Mouse (Mus musculus) brain, embryonic 14.5 days (tissue): Measurements from ENCODE around the gene Tk1. TPM values are rescaled to one million over a fixed set of nuclear protein-coding genes. Genes with fewer than 3 reads are reported as not detected.
"Not testable (repeated sequence)": the region's sequence is repeated elsewhere in the genome, so short reads cannot be mapped to it uniquely, and the experiment has no call there.

Source experiments
- DNase-seq: peaks from one replicate; pipeline ENCODE4 v3.0.0-alpha.2; 2011; ENCODE audit warnings: low read depth
- CTCF ChIP-seq: fragments of 200-500 bp; IDR thresholded peaks from 2 replicates; pipeline ENCODE4 v1.5.1; 2012; ENCODE audit warnings: inconsistent platforms, mild to moderate bottlenecking, moderate library complexity, borderline replicate concordance; ENCODE audit not compliant: insufficient read depth, insufficient read length; ENCODE audit errors: extremely low read depth
- POLR2A ChIP-seq: fragments of 200-500 bp; IDR thresholded peaks from 2 replicates; pipeline ENCODE4 v1.6.1; 2012; ENCODE audit warnings: mild to moderate bottlenecking, inconsistent platforms, borderline replicate concordance; ENCODE audit not compliant: poor library complexity, insufficient read depth, insufficient read length, severe bottlenecking; ENCODE audit errors: extremely low read depth
- polyA plus RNA-seq: library from polyadenylated mRNA; depleted of rRNA; stranded (reverse); fragments of >200 nt; gene quantifications from 2 replicates; pipeline ENCODE4 v1.2.3, GENCODE M21; 2012

Tk1 gene
- polyA plus RNA-seq, 1 experiment, result 31.1 TPM

DNA sequence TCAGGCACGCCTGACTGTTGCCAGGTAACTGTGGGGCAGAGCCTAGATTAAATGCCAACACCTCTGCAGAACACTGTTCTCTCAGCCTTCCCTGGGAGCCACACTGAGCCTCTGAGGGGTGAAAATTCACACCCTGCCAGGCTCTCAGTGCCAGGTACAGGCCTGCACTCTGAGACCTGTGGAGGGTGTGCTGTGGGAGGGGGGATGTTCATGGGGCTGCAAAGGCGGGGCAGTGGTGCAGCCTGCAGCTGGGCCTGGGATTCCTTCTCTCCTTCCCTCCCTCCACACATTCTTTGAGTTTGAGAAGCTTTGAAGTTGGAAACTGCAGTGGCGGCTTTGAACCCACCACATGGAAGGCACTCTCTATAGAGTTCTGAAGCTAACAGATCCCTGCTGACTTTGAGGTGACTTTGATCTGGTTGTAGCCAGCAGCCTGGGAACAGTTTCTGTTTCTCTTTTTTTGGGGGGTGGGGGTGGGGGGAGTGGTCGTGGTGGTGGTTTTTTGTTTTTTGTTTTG is 31.8 kb downstream of the Tk1 start:
- TF ChIP-seq POLR2A (no peak), CTCF (no peak)
- DNase-seq, result peak; percentile 23

DNA sequence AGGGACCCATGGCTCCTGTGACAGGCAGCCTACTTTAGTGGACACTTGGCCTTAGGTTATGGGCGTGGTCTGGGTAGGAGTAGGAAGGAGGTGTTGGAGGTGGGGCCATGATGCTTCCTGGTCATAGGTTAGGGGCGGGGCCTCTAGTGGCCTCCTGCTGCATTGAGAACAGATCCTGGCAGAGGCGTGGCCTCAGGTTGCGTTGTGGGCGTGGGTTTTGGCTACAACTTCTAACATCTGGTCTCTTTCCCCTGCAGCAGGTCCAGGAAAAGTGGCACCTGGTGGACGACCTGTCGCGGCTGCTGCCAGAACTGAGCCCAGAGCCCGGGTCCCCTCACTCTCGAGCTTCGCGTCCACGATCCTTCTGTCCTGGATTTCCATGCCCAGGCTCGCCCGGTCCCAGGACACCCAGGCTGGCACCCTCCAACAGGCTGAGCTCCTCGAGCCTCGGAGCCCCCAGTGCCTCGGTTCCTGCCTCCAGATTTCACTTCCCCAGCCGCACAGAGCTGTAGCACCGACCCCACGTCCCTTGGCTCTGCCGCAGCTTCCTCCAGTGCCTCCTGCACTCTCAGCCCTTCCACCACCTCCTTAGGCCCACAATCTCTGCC is 33.5 kb downstream of the Tk1 start:
- no peak for DNase-seq
- TF ChIP-seq CTCF, result no peak
- no peak for TF ChIP-seq POLR2A

DNA sequence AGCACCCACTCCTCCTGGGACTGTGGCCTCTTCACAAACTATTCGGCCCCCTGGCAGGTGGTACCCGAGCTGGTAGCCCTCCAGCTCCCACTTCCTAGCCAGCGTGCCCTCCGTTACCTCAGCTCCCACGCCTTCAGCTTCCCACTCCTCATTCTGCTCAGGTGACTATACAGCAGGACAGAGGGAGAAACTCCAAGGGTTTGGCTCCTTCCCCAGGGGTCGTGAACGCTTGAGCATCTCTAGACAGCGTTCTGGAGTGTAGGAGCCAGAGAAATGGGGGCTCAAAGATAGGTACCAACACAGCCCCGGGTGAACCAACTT is 34.5 kb downstream of the Tk1 start:
- TF ChIP-seq CTCF (no peak), POLR2A (no peak)
- DNase-seq, result no peak

DNA sequence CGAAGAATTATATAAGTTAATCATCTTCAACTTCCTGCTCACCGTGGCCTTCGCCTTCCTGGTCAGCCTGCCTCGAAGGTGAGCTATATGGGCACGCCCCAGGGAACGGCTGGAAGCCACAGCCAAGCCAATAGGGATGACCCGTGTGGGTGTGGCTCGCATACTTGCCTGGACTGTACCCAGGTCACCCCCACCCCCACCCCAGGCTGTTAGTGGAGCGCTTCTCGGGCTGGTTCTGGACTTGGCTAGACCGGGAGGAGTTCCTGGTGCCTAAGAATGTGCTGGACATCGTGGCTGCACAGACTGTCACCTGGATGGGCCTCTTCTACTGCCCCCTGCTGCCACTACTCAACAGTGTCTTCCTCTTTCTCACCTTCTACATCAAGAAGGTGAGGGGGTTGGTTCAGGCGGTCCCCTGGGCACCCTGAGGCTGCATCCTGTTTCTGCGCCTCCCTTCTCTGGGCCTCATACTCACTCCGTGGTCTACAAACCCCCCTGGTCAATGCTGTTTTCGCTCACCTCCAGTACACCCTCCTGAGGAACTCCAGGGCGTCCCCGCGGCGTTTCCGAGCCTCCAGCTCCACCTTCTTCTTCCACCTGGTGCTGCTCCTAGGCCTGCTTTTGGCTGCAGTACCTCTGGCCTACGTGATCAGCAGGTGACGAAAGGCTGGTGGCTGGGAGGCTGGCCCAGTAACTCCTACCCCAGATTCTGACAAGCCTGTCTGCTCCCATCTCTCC is 35.0 kb downstream of the Tk1 start:
- DNase-seq, result no peak
- TF ChIP-seq POLR2A (no peak), CTCF (0 out of 2 replicates have a peak, but pooled peaks have one; percentile 0)

DNA sequence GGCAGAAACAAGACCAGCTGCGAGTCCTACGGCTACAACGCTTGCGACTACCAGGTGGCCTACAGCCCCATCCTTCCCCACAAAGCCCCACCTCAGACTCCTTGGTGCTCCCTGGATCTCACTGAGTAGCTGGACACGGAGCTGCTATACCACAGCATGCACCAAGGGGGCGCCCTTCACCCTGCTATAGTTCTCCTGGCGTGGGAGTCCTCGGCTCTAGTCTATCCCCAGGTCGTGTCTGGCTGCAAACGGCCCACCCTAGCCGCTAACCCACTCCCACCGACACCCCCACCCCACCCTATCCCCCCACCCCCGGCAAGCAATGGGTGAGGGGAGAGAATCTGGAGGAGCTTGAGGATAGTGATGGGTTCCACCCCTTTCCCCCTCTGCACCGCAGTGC is 35.6 kb downstream of the Tk1 start:
- TF ChIP-seq CTCF, result peak; percentile 84
- TF ChIP-seq POLR2A, result no peak
- DNase-seq, result peak; percentile 49

DNA sequence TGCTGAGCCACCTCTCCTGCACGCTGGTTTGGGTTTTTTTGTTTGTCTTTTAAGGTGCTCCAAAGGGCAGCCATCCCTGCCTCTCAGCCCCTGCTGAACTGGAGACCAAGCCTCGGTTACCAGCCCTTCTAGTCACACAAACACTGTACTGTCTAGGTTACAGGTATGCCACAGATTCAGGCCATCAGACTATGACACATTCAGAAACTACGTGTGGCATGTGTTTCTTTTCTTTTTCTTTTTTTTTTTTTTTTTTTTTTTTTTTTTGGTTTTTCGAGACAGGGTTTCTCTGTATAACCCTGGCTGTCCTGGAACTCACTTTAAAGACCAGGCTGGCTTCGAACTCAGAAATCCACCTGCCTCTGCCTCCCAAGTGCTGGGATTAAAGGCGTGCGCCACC is 37.4 kb downstream of the Tk1 start:
- DNase-seq, result not testable (repeated sequence)

DNA sequence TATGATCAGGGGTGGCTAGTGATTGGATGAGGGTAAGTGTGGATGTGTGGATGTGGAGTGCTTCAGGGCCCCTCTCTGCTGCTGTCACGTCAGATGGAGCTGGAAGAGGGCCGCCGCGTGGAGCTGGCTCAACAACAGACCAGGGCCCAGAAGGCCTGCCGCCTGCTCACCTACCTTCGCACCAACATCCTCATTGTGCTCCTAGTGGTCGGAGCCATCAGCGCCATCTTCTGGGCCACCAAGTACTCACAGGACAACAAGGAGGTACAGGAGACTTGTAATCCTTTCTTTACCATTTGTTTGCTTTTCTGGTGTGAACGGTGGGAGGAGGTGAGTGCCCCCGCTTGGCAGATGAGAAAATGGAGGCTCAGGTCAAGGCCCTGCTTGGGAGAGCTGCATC is 39.6 kb downstream of the Tk1 start:
- TF ChIP-seq CTCF (peak; percentile 61; the same call in 1 of the 2 replicates), POLR2A (no peak)
- peak; percentile 82 for DNase-seq

DNA sequence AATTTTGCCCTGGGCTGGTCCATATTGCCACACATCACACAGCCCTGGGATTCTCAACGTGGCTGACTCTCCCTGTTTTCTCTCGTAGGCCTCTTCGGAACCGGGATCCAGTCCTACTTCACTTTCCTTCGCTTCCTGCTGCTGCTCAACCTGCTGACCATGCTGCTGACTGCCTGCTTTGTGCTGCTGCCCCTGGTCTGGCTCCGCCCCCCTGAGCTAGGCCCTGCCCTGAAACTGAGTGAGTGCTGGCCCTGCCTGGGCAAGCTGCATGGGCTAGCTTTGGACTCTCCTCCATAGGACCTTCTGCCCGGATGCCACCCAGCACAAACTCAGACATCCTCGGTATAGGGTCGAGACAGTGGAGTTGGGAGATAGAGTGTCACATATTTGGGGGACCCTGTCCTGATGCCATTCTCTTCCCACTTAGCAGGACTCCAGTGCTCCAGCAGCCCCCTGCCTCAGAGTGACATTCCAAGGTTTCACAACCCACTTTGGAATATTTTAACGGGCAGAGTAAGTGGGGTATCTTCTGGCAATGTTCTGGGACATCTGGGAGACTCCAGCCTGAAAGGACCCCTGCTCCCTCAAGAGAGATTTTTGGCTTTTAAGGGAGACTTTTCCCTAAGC is 42.1 kb downstream of the Tk1 start:
- no peak for TF ChIP-seq CTCF
- no peak for TF ChIP-seq POLR2A
- no peak for DNase-seq

DNA sequence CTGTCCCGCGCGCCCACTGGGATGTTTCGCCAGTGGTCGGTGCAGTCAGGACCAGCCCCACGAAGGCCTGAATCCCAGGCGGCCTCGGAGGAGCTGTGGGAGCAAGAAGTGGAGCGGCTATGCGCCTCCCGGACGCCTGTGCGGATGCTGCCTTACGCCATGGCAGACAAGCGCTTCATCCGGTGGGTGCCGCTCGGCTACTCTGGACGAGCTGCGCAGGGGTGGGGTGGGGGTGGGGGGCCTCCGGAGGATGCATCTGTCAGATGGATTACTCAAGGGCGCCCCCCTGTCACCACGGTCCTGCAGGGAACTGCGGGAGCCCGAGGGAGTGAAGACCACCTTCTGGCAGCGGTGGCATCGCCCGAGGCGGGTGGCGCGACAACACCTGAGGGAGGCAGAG is 42.8 kb downstream of the Tk1 start:
- TF ChIP-seq CTCF (peak; percentile 71), POLR2A (no peak)

DNA sequence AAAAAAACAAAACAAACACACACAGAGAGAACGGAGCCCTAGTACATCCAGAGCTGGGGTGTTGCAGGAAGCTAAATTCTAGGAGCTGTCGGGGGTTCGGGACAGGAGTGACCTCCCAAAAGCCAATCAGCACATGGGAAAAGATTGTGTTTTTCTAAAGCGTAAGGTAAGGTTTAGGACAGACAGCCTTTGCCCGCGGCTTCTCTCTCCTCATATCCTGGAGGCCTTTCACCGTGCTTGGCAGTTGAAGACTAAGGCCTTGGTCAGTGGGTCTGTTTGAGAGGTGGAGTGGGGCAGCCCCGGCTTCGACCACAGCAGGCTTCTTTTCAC is 43.2 kb downstream of the Tk1 start:
- TF ChIP-seq POLR2A (no peak), CTCF (no peak)
- no peak for DNase-seq

More for the DNA sequence above, 42.8 kb downstream of the Tk1 start:
- DNase-seq, result peak; percentile 81

DNA sequence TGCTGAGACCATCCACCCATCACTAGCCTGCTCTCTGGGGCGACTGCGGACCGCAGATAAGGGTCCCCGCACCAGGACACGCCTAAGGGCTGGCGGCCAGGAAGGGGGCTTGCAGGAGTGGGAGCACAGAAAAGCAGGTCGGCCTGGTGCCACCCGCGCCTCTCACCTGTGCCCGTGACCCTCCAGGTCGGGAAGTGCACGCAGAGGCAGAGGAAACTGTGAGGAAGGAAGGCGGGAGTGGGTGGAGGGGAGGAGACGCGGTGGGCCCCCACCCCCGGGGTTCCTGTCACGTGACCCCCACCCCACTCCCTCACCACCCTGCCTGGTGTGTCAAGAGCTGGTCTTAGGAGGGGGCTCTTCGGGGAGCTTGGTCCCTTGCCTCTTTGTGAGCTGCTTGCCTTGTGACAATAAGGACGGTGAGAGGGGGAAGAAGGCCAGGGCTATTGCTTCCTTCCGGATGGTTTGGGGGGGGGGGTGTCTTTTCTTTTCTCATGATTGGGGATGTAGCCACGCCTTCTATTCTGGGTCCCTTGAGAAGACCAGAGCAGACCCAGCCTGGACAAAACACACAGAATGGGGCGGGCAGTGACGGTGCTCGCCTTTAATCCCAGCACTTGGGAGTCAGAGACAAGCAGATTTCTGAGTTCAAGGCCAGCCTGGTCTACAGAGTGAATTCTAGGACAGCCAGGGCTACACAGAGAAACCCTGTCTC is 43.7 kb downstream of the Tk1 start, which contains the start of the genes Tmc8 and Tmc6:
Tmc8 (plus strand) TSS at position 84 of the 712 bp plus-strand sequence.
Tmc6 (minus strand) TSS at position 206 of the 712 bp plus-strand sequence.
- no peak for TF ChIP-seq CTCF
- no peak for DNase-seq
